Mouse (Mus musculus): ENCODE measurements at regions not wholly inside any gene's neighbourhood (a gene's known extent, or its start where the extent isn't known, plus 50 kb on each side); places are given as distances from the start of the nearest gene placed in this dataset.

DNA sequence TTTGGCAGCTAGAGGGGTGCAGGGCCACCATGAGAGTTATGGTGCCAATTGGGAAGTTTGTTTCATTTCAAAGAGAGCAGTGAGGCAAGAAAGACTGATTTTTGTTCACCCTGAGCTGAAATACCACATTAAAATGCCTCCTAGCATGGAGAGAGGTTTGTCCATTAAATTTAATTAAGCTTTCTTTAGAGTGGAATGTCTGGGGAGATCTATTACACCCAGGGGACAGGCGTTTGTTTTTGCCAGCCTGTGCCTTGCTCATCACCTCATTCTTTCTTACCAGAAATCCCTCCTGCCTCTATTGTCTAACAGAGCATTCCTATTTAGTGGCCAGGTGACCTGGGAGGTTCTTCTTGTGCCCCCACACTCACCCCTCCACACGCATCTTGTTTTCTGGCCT is 55.2 kb upstream of the Rcn1 start:
- no peak for DNase-seq (ENCODE audit: low spot score in 2 of 2)

DNA sequence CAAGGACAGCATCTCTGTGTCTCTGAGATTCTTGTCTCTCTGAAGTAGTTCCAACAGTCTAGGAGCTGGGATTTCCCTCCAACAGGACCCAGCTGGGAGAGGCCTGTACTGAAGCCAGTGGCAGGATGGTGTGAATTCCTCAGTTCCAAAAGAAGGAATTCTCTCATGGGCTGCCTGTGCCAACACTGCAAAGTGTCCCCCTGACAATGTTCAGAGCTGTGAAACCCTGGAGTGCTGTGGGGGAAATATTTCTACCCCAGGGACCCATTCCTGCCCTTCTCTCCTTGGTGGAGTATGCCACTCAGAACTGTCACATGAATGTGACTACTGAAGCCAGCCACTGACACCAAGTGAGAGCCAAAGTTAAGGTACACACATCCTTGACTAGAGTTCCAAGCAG is 55.7 kb upstream of the Rcn1 start:
- no peak for DNase-seq (ENCODE audit: low spot score in 2 of 2)

DNA sequence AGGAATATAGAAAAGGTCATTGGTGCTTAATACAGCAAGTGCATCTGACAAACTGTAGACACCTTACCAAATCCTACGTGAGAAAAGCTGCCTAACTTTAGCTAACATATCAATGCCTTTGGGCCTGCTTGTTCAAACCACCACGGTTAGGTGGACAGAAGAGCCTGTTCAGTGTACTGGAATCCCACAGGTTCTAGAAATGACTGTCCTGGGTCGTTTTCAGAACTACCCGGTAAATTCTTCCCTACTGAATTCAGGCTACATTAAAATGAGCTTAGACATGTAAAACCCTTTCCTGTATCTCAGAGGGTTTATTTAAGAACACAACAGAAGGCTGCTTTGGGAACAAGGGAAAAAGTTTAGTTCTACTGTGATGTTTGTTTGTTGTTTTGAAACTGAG is 59.5 kb upstream of the Rcn1 start:
- DNase-seq (ENCODE audit: low spot score in 2 of 2), result no peak

DNA sequence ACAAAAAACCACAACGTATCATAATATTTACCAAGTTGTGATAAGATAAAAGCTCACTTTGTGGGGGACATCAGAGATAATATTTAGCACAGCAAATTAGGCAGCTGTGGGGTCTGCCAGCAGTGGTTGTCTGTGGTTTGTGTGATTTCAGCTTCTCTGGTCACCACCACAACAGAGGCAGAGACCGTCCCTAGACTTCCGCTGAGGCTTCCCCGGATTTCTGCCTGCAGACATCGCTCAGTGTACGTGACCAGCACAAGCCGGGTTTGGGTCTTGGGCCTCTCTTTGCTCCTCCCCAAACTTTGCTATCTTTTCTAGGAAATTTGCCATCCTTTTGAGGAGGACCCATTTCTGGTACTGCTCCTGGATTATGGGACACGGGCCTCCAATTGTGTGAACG is 60.4 kb upstream of the Rcn1 start:
- DNase-seq (ENCODE audit: low spot score in 2 of 2), result no peak

DNA sequence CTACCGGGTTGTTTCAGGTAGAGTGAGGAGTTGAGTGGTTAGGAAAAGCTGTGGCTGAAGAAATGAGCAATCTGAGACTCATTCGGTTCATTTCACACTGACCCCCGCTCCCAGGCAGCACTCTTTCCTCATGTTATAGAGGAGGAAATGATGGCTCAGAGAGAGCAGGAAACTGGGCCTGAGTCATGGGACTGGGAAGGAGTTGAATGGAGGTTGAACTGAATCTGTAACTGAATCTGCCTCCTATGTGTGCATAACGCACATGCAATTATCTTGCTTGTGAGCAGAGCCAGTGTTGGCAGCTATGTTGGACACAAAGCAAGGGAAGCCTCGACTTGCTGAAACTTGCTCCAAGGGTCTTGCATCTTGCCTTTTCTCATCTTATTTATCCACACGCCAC is 66.5 kb upstream of the Rcn1 start:
- DNase-seq (ENCODE audit: low spot score in 2 of 2), result no peak

DNA sequence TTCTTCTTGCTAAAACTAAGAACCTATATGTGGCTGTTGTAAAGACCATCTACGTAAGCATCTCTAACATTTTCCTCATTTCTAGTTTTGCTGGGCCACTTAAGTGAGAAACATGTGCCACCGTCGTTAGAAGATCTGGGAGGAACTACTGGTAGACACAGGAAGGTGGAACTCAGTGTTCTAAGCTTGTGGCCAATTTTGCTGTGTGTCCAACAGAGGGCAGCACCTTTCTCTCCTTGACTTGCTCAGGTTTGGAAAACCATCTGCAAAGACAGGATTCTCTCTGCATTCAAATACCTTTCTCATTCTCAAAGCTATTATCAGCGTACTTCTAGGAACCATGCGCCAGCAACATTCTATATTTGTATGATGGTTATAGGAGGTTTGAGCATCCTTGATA is 69.8 kb upstream of the Rcn1 start:
- peak; percentile 25 to 60 for DNase-seq (ENCODE audit: low spot score in 2 of 2)

DNA sequence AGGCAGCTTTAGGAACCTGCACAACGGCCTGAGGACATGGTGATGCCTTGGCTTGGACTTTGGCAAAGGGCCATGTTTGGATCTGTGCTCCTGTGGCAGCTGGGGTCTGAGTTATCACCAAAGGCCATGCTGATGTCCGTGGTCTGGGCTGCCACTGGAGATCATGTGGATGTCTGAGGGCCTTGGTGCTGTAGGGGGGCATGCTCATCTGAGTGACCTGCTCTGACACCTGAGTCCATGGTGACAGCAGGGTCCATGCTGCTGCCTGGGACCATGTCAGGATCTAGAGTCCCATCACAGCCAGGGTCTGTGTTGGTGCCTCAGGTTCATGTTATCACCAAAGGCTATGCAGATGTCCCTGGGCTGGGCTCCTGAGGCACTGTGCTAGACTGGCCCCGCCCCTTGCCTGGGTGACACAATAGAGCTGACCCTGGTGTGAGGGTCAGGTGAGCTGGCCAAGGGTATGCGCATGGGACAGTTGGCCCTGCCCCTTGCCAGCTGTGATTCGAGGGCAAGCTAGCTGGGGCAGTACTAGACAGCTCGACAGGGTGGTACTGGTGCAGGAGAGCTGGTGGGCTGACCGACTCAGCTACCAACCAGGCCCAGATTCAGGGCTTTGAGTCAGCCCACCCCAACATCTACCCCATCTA is 77.0 kb upstream of the Rcn1 start:
- DNase-seq (ENCODE audit: low spot score in 2 of 2), result no peak

DNA sequence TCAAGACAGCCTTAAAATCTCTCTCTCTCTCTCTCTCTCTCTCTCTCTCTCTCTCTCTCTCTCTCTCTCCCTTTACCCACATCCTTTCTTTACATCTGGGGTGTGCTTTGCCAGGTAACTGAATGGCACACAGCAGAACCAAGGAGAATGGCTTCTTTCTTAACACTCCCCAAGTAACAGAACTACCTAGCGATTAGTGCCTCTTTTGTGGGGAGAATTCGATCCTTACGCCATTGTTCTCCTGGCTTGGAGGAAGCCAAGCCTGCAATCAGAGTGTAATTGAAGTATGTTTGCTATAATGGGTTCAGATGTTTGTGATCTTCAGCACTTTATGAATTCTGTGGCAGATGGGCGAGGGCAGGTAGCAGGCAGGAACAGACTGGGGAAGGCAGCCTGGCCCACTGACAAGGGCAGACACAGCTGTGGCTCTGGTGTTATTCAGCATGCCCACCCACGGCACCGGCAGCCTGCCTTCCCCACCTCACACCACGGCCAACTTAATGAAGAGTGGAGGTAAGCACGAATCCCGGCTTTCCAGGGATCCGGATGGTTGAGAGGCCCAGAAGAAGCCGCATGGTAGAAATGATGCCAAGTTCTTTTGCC is 83.0 kb upstream of the Rcn1 start:
- DNase-seq (ENCODE audit: low spot score in 2 of 2), result peak in 1 of 2 experiments; percentile 17

DNA sequence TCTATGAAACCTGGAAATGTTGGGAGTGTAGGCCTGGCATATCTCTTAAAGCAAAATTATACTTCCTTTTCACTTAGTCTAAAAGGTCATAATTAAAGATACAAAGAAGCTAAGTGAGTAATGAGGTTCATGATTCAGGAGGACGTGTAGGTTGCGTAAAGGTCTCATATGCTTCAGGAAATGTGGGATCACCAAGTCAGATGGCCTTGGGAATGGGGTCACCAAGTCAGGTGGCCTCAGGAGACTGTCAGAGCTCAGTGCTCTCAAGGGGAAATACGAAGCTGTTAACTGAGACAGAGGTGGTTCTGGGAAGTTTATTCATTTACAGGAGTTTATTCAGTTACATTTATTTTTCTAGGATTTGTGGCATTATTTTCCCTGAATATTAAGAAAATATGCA is 85.4 kb upstream of the Rcn1 start:
- no peak for DNase-seq (ENCODE audit: low spot score in 2 of 2)

DNA sequence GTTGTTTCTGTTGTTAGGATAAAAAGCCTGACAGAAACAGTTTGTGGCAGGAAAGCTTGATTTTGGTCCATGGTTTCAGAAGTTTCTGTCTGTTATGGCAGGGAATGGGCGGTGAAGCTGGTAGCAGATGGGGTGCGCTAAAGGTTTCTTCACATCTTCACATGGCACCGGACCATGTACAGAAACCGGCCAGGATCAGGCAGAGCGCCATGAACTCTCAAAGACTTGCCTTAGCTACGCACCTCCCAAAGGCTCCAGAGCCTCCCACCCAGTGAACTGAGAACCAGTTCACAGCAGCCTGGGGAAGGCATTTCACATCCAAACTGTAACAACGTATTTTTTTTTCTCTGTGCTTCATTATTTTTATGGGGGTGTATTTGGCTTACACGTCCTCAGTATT is 86.2 kb upstream of the Rcn1 start:
- peak in 1 of 2 experiments; percentile 7 for DNase-seq (ENCODE audit: low spot score in 2 of 2)

DNA sequence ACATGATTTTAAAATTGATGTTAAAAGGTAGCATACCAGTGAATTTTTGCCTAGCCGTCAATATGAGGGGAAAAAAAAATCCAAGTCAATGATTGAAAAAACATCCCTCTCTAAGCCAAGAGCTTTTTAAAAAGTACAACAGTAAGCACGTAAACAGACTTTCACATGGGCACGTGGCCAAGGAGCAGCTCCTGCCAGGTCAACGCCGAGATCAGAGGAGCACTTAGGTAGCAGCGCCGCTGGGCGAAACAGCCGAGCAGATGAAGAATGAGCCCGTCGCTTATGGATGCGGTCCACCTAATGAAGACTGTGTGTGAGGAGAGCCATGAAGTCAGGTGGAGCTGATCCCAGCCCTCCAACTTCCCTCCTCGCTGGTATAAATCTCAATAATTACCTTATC is 96.7 kb upstream of the Rcn1 start:
- DNase-seq (ENCODE audit: low spot score in 2 of 2), result no peak

DNA sequence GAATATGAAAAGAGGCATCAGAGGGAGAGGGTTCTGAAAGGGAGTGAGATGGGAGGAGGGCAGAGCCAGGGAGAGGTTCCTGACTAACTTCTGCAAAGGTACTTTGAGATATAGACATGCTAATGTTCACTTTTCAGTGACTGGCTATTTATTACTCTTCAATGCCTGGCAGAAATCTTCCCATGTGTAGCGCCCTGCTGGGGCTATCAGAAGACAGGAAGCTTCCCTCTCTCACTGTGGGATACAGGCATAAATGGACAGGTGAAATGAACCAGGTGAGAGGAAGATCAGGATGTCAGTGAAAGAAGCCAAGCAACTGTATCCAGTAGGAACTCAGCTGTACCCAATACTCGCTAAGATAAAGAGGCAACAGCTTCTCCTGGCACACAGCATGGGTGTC is 105.1 kb upstream of the Rcn1 start:
- no peak for DNase-seq (ENCODE audit: low spot score in 2 of 2)

DNA sequence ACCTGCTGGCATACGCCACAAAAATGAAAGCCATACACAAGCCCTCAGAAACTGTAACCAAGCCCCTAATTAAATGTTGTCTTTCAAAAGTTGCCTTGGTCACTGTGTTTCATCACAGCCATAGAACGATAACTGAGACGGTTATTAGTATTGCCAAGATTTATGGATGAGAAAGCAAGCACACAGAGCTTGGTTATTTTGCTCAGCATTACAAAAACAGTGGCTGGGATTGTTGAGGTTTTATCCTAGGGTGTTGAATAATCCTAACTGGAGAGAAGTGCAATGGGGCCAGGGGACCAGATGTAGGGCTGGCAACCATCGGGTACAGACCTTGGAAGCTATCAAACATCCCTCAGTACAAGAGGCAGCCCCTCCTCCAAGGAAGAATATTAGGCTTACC is 106.4 kb upstream of the Rcn1 start:
- no peak for DNase-seq (ENCODE audit: low spot score in 2 of 2)

DNA sequence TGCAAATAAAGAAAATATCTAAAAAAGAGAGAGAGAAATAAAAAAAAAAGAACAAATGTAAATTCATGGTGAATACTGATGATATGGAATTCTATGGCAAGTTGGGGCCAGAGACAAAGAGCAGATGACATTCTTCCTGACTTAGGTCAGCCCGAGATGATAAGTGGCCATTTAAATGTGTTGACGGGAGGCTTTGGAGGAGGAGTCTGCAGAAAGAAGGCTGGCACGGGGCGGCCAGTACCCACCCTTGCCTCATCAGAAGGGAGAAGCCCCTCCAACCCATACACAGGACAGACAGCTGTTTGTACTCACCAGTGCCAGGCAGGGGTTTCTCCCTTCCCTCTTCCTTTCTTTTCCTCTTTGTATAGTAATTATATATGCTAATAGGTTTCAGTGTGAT is 108.0 kb upstream of the Rcn1 start:
- DNase-seq (ENCODE audit: low spot score in 2 of 2), result no peak

DNA sequence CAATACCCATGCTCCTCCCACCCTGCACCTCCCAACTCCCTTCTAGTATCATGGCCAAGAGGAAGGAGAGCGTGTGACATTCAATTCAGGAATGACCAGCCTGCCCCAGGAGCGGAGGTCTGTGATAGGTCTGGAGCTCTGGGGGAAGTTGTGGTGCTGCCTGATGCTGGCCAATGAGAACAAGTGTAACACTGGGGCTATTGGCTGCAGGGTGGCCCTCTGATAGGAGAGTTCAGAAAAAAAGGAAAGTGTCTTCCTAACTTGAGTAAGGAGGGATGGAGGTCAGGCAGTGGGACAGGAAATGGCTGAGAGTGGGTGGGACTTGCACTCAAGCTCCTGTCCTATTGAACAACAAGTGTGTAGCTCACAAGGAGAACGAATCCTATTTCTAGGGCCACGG is 111.7 kb upstream of the Rcn1 start:
- DNase-seq (ENCODE audit: low spot score in 2 of 2), result no peak

DNA sequence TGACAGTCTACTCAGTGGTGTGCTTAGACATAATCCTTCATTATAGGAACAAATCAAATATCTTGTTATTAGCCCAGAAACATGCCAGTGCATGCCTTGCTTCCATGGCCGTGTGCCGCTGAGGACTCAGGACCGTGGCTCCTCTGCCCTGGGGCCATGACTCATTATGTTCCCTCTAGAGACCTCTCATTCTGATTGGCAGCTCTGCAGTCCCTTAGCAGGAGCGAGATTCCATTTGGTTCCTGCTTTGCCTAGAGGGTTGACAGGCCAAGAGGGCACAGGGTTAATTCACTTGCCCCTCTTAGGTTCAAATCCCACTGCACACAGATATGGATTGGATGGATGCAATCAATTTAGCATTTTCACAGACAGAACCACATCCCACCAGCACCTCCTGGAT is 112.6 kb upstream of the Rcn1 start:
- no peak for DNase-seq (ENCODE audit: low spot score in 2 of 2)

DNA sequence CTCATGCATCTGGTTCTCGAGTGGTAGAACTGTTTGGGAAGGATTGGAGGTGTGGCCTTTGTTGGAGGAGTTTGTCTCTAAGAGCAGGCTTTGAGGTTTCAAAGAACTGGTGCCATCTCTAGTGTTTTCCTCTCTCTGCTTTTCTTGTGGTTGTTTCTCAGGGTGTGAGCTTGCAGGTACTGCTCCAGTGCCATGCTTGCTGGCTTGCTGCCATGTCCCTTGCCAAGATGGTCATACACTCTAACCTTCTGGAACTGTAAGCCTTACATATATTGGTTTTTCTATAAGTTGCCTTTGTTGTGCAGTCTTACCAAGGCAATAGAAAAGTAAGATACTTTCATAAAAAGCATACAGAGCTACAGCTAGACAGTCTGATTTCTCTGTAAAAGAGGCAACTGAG is 115.1 kb upstream of the Rcn1 start:
- DNase-seq (ENCODE audit: low spot score in 2 of 2), result no peak

DNA sequence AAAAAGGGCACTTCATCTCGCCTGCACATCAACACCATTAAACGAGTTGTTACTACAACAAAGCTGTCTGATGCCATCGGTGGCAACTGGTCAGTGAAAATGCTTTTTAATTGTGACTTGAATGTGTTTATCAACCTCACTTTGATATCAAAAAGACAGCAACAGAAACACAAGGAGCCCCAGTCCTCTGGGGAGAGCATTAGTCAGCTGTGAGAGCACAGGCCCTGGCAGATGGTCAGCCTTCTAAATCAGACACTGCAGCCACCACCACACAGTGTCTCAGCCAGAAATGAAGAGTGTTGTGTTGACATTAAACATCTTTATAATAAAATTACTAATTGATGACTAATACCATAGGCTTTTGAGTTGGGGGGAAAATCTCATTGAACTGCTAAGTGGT is 115.8 kb upstream of the Rcn1 start:
- DNase-seq (ENCODE audit: low spot score in 2 of 2), result no peak

DNA sequence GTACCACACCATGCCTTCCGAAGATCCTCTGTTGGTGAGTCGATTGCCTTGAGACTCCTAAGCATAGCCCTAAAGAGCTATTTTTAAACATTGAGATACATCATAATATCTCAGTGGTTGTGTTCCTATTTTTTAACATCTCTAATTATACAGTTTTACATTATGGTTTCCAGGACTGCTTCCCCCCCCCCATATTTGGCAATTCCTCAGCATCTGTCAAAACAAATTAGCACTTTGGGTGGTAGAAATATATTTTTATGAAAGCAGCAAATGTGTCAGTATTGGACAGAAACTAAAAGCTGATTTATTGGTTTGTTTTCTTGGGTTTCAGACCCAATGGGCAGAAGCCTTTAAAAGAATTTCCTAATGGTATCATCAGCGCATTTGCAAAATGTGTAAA is 116.2 kb upstream of the Rcn1 start:
- DNase-seq (ENCODE audit: low spot score in 2 of 2), result no peak

DNA sequence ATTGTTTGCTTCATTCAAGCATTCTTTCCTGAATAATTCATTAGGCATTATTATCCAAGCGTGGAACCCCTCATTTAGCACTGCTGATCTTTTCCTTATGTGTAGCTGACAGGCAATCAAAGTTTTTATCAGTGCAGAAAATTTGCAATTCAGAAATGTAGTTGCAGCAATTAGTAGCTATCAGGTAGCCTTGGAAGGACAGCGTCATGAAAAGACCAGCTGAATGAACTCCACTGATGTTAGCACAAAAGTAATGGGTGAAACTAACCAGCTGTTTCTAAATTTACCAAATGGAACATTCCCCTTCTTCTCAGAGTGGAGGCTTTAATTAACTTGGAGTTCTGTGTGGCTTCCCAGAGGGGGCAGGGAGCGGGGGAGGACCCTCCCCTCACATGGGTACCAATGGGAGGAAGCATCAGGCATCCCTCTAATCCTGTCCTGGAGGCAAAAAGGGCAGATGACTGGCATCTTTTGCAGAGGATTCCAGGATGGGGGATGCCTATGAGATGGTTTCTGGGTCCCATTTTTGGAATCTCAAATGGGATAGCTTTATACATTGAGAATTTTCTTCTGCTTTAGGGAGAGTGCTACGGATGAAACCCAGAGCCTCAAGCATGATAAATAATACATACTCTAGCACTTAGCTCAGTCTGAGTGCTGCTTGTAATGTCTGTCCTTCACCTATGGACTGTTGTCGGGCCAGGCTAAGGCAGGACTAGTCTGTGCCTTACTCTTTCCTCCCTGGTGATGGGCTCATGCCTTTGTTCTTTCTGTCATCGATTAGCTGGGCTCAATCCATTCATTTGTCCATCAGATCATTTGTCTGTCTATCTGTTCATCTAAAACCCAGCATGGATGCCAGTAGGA is 117.4 kb upstream of the Rcn1 start:
- DNase-seq (ENCODE audit: low spot score in 2 of 2), result no peak

DNA sequence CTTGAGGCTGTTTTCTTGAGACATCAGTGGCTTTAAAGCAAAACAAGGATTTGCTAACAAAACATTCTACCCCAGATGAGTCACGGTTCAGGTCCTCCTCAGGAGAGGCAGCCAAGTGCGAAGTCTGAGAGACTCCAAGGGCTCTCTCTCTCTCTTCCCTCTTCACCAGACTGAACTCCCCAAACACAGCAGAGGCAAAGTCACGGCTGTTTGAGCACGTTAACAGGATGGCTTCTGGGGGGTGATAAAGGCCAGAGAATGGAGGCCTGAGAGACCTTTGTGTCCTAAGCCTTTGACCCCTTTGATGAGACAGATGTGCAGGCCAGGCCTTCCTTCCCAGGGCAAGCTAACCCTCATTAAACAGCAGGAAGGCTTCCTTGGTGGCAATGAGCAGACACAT is 122.7 kb upstream of the Rcn1 start:
- DNase-seq (ENCODE audit: low spot score in 2 of 2), result no peak

DNA sequence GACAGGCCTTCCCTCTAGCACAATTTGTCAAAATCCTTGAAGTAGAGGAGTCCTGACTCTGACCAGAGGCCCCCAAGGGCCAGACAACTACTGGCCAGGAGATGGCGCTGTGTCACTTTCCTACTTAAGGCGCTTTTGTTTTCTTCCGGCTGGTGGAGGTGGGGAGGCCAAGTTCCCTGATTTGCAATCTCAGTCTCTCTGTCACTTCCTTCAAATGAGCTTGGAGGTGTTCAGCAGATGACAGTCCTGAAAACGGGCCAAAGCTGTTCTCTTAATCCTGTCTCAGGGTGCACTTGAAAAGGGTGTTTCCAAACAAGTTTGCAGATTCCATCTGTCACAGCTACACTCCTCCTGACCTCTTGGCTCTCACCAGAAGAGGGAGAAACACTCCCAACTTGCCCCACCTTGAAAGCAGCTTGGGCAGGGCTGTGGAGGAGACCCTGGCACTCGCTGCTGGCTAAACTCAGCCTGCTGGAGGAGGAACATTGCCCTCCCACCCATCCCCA is 124.2 kb upstream of the Rcn1 start:
- DNase-seq (ENCODE audit: low spot score in 2 of 2), result peak; percentile 25 to 58

Measured in layer of hippocampus, adult 18-20 months (tissue).